Mouse (Mus musculus): Measurements from ENCODE around the gene Phf21a. TPM values are rescaled to one million over a fixed set of nuclear protein-coding genes. Genes with fewer than 3 reads are reported as not detected.

Phf21a gene
- polyA plus RNA-seq, 1 experiment from 2014 or later = 36.3 TPM

- no peak overlapping the region for H3K4me2 ChIP-seq (replicated peaks; ENCODE audit: low read depth, low read length)
- H3K36me3 ChIP-seq (ENCODE audit: control insufficient read depth, insufficient read depth, low read length) = peaks cover 64% of the 10 kb centered on the region
- H3K4me1 ChIP-seq (ENCODE audit: control insufficient read depth, insufficient read depth, low read length) = no peaks in the 10 kb centered on the region
- no peaks in the 10 kb centered on the region for H3K9me3 ChIP-seq (ENCODE audit: control insufficient read depth, low read length)
- no peak overlapping the region for H3K9ac ChIP-seq (ENCODE audit: low read depth, low read length)
- H3K27ac ChIP-seq (ENCODE audit: low read depth, low read length) = no peak overlapping the region
- no peaks in the 10 kb centered on the region for H3K27me3 ChIP-seq (ENCODE audit: control insufficient read depth, insufficient read depth, low read length)
- WGBS = 90% methylated on average over 4 of the region's 4 CpGs
- ATAC-seq (ENCODE audit: low FRiP score, low TSS enrichment) = no peak
- H3K4me3 ChIP-seq (ENCODE audit: low read length) = no peak overlapping the region
Measured at GRCm38 (mm10) chr2:92327601-92328000, 234.7 kb downstream of the Phf21a start.

- no peak overlapping the region for H3K27ac ChIP-seq (ENCODE audit: low read depth, low read length)
- H3K9ac ChIP-seq (ENCODE audit: low read depth, low read length) = no peak overlapping the region
- H3K4me2 ChIP-seq (replicated peaks; ENCODE audit: low read depth, low read length) = no peak overlapping the region
- H3K36me3 ChIP-seq (ENCODE audit: control insufficient read depth, insufficient read depth, low read length) = peaks cover 62% of the 10 kb centered on the region
- no peaks in the 10 kb centered on the region for H3K4me1 ChIP-seq (ENCODE audit: control insufficient read depth, insufficient read depth, low read length)
- H3K4me3 ChIP-seq (ENCODE audit: low read length) = no peak overlapping the region
- 92% methylated on average over 8 of the region's 8 CpGs for WGBS
- no peaks in the 10 kb centered on the region for H3K9me3 ChIP-seq (ENCODE audit: control insufficient read depth, low read length)
- no peaks in the 10 kb centered on the region for H3K27me3 ChIP-seq (ENCODE audit: control insufficient read depth, insufficient read depth, low read length)
- ATAC-seq (ENCODE audit: low FRiP score, low TSS enrichment) = no peak
Measured at GRCm38 (mm10) chr2:92328206-92328605, 235.3 kb downstream of the Phf21a start.

GRCm38 (mm10) chr2:92330840-92331239 lies 237.9 kb downstream of the Phf21a start:
- no peak overlapping the region for H3K9ac ChIP-seq (ENCODE audit: low read depth, low read length)
- no peak overlapping the region for H3K4me3 ChIP-seq (ENCODE audit: low read length)
- H3K27me3 ChIP-seq (ENCODE audit: control insufficient read depth, insufficient read depth, low read length) = no peaks in the 10 kb centered on the region
- 57% methylated on average over 2 of the region's 2 CpGs for WGBS
- ATAC-seq (ENCODE audit: low FRiP score, low TSS enrichment) = no peak
- no peak overlapping the region for H3K4me2 ChIP-seq (replicated peaks; ENCODE audit: low read depth, low read length)
- peaks cover 74% of the 10 kb centered on the region for H3K36me3 ChIP-seq (ENCODE audit: control insufficient read depth, insufficient read depth, low read length)
- H3K4me1 ChIP-seq (ENCODE audit: control insufficient read depth, insufficient read depth, low read length) = no peaks in the 10 kb centered on the region
- H3K9me3 ChIP-seq (ENCODE audit: control insufficient read depth, low read length) = no peaks in the 10 kb centered on the region
- no peak overlapping the region for H3K27ac ChIP-seq (ENCODE audit: low read depth, low read length)

GRCm38 (mm10) chr2:92331410-92331809 lies 238.5 kb downstream of the Phf21a start:
- H3K27me3 ChIP-seq (ENCODE audit: control insufficient read depth, insufficient read depth, low read length) = no peaks in the 10 kb centered on the region
- no peak overlapping the region for H3K27ac ChIP-seq (ENCODE audit: low read depth, low read length)
- H3K9ac ChIP-seq (ENCODE audit: low read depth, low read length) = no peak overlapping the region
- ATAC-seq (ENCODE audit: low FRiP score, low TSS enrichment) = no peak
- H3K36me3 ChIP-seq (ENCODE audit: control insufficient read depth, insufficient read depth, low read length) = peaks cover 72% of the 10 kb centered on the region
- no peak overlapping the region for H3K4me3 ChIP-seq (ENCODE audit: low read length)
- H3K9me3 ChIP-seq (ENCODE audit: control insufficient read depth, low read length) = no peaks in the 10 kb centered on the region
- no peaks in the 10 kb centered on the region for H3K4me1 ChIP-seq (ENCODE audit: control insufficient read depth, insufficient read depth, low read length)
- WGBS = 86% methylated on average over 2 of the region's 2 CpGs
- H3K4me2 ChIP-seq (replicated peaks; ENCODE audit: low read depth, low read length) = no peak overlapping the region

GRCm38 (mm10) chr2:92331871-92332270 lies 239.0 kb downstream of the Phf21a start:
- ATAC-seq (ENCODE audit: low FRiP score, low TSS enrichment) = no peak
- Histone ChIP-seq H3K36me3 (ENCODE audit: control insufficient read depth, insufficient read depth, low read length) (peaks cover 73% of the 10 kb centered on the region), H3K9ac (ENCODE audit: low read depth, low read length) (no peak overlapping the region), H3K4me3 (ENCODE audit: low read length) (no peak overlapping the region), H3K27ac (ENCODE audit: low read depth, low read length) (no peak overlapping the region), H3K4me1 (ENCODE audit: control insufficient read depth, insufficient read depth, low read length) (no peaks in the 10 kb centered on the region), H3K27me3 (ENCODE audit: control insufficient read depth, insufficient read depth, low read length) (no peaks in the 10 kb centered on the region), H3K9me3 (ENCODE audit: control insufficient read depth, low read length) (no peaks in the 10 kb centered on the region), H3K4me2 (replicated peaks; ENCODE audit: low read depth, low read length) (no peak overlapping the region)
- WGBS = 93% methylated on average over 2 of the region's 2 CpGs

GRCm38 (mm10) chr2:92342418-92342817 lies 249.5 kb downstream of the Phf21a start:
- Histone ChIP-seq H3K4me3 (ENCODE audit: low read length) (no peak overlapping the region), H3K4me1 (ENCODE audit: control insufficient read depth, insufficient read depth, low read length) (no peaks in the 10 kb centered on the region), H3K27me3 (ENCODE audit: control insufficient read depth, insufficient read depth, low read length) (no peaks in the 10 kb centered on the region), H3K9me3 (ENCODE audit: control insufficient read depth, low read length) (no peaks in the 10 kb centered on the region), H3K4me2 (replicated peaks; ENCODE audit: low read depth, low read length) (no peak overlapping the region), H3K27ac (ENCODE audit: low read depth, low read length) (no peak overlapping the region), H3K9ac (ENCODE audit: low read depth, low read length) (no peak overlapping the region), H3K36me3 (ENCODE audit: control insufficient read depth, insufficient read depth, low read length) (peaks cover 22% of the 10 kb centered on the region)
- ATAC-seq (ENCODE audit: low FRiP score, low TSS enrichment) = no peak

- Histone ChIP-seq H3K4me3 (ENCODE audit: low read length) (no peak overlapping the region), H3K4me2 (replicated peaks; ENCODE audit: low read depth, low read length) (no peak overlapping the region), H3K36me3 (ENCODE audit: control insufficient read depth, insufficient read depth, low read length) (peaks cover 47% of the 10 kb centered on the region), H3K4me1 (ENCODE audit: control insufficient read depth, insufficient read depth, low read length) (peaks cover 18% of the 10 kb centered on the region; the same call in 1 of the 2 replicates), H3K9ac (ENCODE audit: low read depth, low read length) (no peak overlapping the region), H3K27me3 (ENCODE audit: control insufficient read depth, insufficient read depth, low read length) (no peaks in the 10 kb centered on the region), H3K27ac (ENCODE audit: low read depth, low read length) (no peak overlapping the region), H3K9me3 (ENCODE audit: control insufficient read depth, low read length) (no peaks in the 10 kb centered on the region)
- ATAC-seq (ENCODE audit: low FRiP score, low TSS enrichment) = no peak
- 92% methylated on average over 2 of the region's 2 CpGs for WGBS
Measured at GRCm38 (mm10) chr2:92347191-92347590, 254.3 kb downstream of the Phf21a start.

- H3K27me3 ChIP-seq (ENCODE audit: control insufficient read depth, insufficient read depth, low read length) = no peaks in the 10 kb centered on the region
- peaks cover 18% of the 10 kb centered on the region; the same call in 1 of the 2 replicates for H3K4me1 ChIP-seq (ENCODE audit: control insufficient read depth, insufficient read depth, low read length)
- peak overlapping the region; percentile 7; the same call in 1 of the 2 replicates for H3K9ac ChIP-seq (ENCODE audit: low read depth, low read length)
- ATAC-seq (ENCODE audit: low FRiP score, low TSS enrichment) = no peak
- no peak overlapping the region for H3K4me3 ChIP-seq (ENCODE audit: low read length)
- 35% methylated on average over 6 of the region's 6 CpGs for WGBS
- H3K36me3 ChIP-seq (ENCODE audit: control insufficient read depth, insufficient read depth, low read length) = peaks cover 49% of the 10 kb centered on the region
- no peak overlapping the region for H3K4me2 ChIP-seq (replicated peaks; ENCODE audit: low read depth, low read length)
- no peak overlapping the region; the same call in 1 of the 2 replicates for H3K27ac ChIP-seq (ENCODE audit: low read depth, low read length)
- H3K9me3 ChIP-seq (ENCODE audit: control insufficient read depth, low read length) = no peaks in the 10 kb centered on the region
Measured at GRCm38 (mm10) chr2:92349589-92350425, 256.9 kb downstream of the Phf21a start.

- WGBS = 24% methylated on average over 5 of the region's 5 CpGs
- H3K4me2 ChIP-seq (replicated peaks; ENCODE audit: low read depth, low read length) = no peak overlapping the region
- peak; percentile 57; the same call in 1 of the 2 replicates for ATAC-seq (ENCODE audit: low FRiP score, low TSS enrichment)
- no peak overlapping the region for H3K9ac ChIP-seq (ENCODE audit: low read depth, low read length)
- peaks cover 43% of the 10 kb centered on the region for H3K36me3 ChIP-seq (ENCODE audit: control insufficient read depth, insufficient read depth, low read length)
- H3K9me3 ChIP-seq (ENCODE audit: control insufficient read depth, low read length) = no peaks in the 10 kb centered on the region
- peak overlapping the region; percentile 57 for H3K27ac ChIP-seq (ENCODE audit: low read depth, low read length)
- H3K4me1 ChIP-seq (ENCODE audit: control insufficient read depth, insufficient read depth, low read length) = peaks cover 18% of the 10 kb centered on the region; the same call in 1 of the 2 replicates
- no peak overlapping the region for H3K4me3 ChIP-seq (ENCODE audit: low read length)
- H3K27me3 ChIP-seq (ENCODE audit: control insufficient read depth, insufficient read depth, low read length) = no peaks in the 10 kb centered on the region
Measured at GRCm38 (mm10) chr2:92350686-92351085, 257.8 kb downstream of the Phf21a start.

Measured in kidney, embryonic 14.5 days (tissue).